Mouse (Mus musculus) embryonic facial prominence, embryonic 15.5 days (tissue): ENCODE data around the gene Cbarp. TPM values are rescaled to one million over a fixed set of nuclear protein-coding genes. Genes with fewer than 3 reads are reported as not detected.

Experiments
- ATAC-seq: fragments of 200-750 bp; cut with Nextera tagmentation; 2 replicates; pipeline ENCODE4 v1.8.0; 2017; ENCODE audit warnings: low read depth, moderate TSS enrichment; ENCODE audit not compliant: insufficient number of reproducible peaks, low FRiP score, low TSS enrichment
- H3K27ac ChIP-seq: fragments of 300-500 bp; sonication (generic); replicated peaks from 2 replicates; pipeline ENCODE4 v1.5.1; 2015; ENCODE audit warnings: mild to moderate bottlenecking, inconsistent platforms
- H3K27me3 ChIP-seq: fragments of 300-500 bp; sonication (generic); 2 replicates; pipeline ENCODE4 v1.6.1; 2015; ENCODE audit warnings: inconsistent platforms
- H3K36me3 ChIP-seq: fragments of 300-500 bp; sonication (generic); 2 replicates; pipeline ENCODE4 v1.6.1; 2015; ENCODE audit warnings: mild to moderate bottlenecking, inconsistent platforms
- H3K4me1 ChIP-seq: fragments of 300-500 bp; sonication (generic); 2 replicates; pipeline ENCODE4 v1.6.1; 2015; ENCODE audit warnings: inconsistent platforms
- H3K4me2 ChIP-seq: fragments of 300-500 bp; sonication (generic); replicated peaks from 2 replicates; pipeline ENCODE4 v1.6.1; 2015; ENCODE audit warnings: mild to moderate bottlenecking, inconsistent platforms
- H3K4me3 ChIP-seq: fragments of 300-500 bp; sonication (generic); replicated peaks from 2 replicates; pipeline ENCODE4 v1.5.1; 2015; ENCODE audit warnings: mild to moderate bottlenecking, inconsistent platforms
- H3K9ac ChIP-seq: fragments of 300-500 bp; sonication (generic); 2 replicates; pipeline ENCODE4 v1.6.1; 2015; ENCODE audit warnings: inconsistent platforms
- H3K9me3 ChIP-seq: fragments of 300-500 bp; sonication (generic); replicated peaks from 2 replicates; pipeline ENCODE4 v1.6.1; 2016; ENCODE audit warnings: inconsistent platforms
- WGBS: fragments of 180-500 bp; shearing (Covaris S2); methylation state at CpG from one replicate; pipeline ENCODE4 v1.1.7; 2015; 5-methylcytosine and 5-hydroxymethylcytosine counted together
- polyA plus RNA-seq: library from polyadenylated mRNA; unstranded; fragments of >200 nt; fragmentation: Nextera tagmentation; extraction: Ambion mirVana; gene quantifications from 2 replicates; pipeline ENCODE4 v1.2.1, GENCODE M21; 2015

Gene Cbarp
- polyA plus RNA-seq, 1 experiment from 2014 or later = 10.9 TPM

- no peak overlapping the region for H3K4me2 ChIP-seq
- no peak overlapping the region for H3K9ac ChIP-seq
- H3K36me3 ChIP-seq = peaks cover 29% of the 10 kb centered on the region
- H3K27me3 ChIP-seq = peaks cover 13% of the 10 kb centered on the region
- H3K4me3 ChIP-seq = no peak overlapping the region
- 73% methylated on average over 11 of the region's 11 CpGs for WGBS
- H3K4me1 ChIP-seq = peaks cover 70% of the 10 kb centered on the region
- H3K9me3 ChIP-seq = no peaks in the 10 kb centered on the region
- 0 out of 2 replicates have a peak overlapping the region, but pooled peaks have one; percentile 90 for H3K27ac ChIP-seq
- ATAC-seq = no peak
Observed at GRCm38 (mm10) chr10:80139975-80140665, 515 bp downstream of the Cbarp start.

GRCm38 (mm10) chr10:80139439-80139775 lies 1.2 kb downstream of the Cbarp start:
- H3K4me2 ChIP-seq = peak overlapping the region; percentile 85
- 0% methylated on average over 10 of the region's 10 CpGs for WGBS
- H3K27ac ChIP-seq = peak overlapping the region; percentile 79; the same call in 1 of the 2 replicates
- H3K27me3 ChIP-seq = peaks cover 13% of the 10 kb centered on the region
- H3K9me3 ChIP-seq = no peaks in the 10 kb centered on the region
- H3K36me3 ChIP-seq = peaks cover 29% of the 10 kb centered on the region
- no peak for ATAC-seq
- H3K9ac ChIP-seq = peak overlapping the region; percentile 62
- H3K4me1 ChIP-seq = peaks cover 66% of the 10 kb centered on the region
- H3K4me3 ChIP-seq = peak overlapping the region; percentile 61

- Histone ChIP-seq H3K4me3 (peak within 1 kb of the TSS; percentile 61), H3K4me1 (peaks cover 60% of the 10 kb centered on the region), H3K4me2 (peak within 1 kb of the TSS; percentile 85), H3K27ac (peak within 1 kb of the TSS; percentile 79), H3K36me3 (peaks cover 28% of the 10 kb centered on the region), H3K9ac (peak within 1 kb of the TSS; percentile 62), H3K27me3 (peaks cover 13% of the 10 kb centered on the region), H3K9me3 (no peaks in the 10 kb centered on the region)
- ATAC-seq = no peak
- under 1% methylated on average over 87 of the region's 94 CpGs for WGBS
Observed at GRCm38 (mm10) chr10:80138553-80139438, 1.8 kb downstream of the Cbarp start, which contains the start of gene Atp5d. Atp5d (plus strand) TSS chr10:80138632.

GRCm38 (mm10) chr10:80137626-80138552 lies 2.7 kb downstream of the Cbarp start:
- H3K36me3 ChIP-seq = peaks cover 25% of the 10 kb centered on the region
- peaks cover 59% of the 10 kb centered on the region for H3K4me1 ChIP-seq
- ATAC-seq = no peak
- H3K9ac ChIP-seq = peak overlapping the region; percentile 62
- peaks cover 13% of the 10 kb centered on the region for H3K27me3 ChIP-seq
- H3K27ac ChIP-seq = peak overlapping the region; percentile 79
- H3K9me3 ChIP-seq = no peaks in the 10 kb centered on the region
- H3K4me2 ChIP-seq = peak overlapping the region; percentile 85
- WGBS = 2% methylated on average over 33 of the region's 33 CpGs
- peak overlapping the region; percentile 61 for H3K4me3 ChIP-seq

- H3K36me3 ChIP-seq = peaks cover 32% of the 10 kb centered on the region
- peak overlapping the region; percentile 85 for H3K4me2 ChIP-seq
- 0 out of 2 replicates have a peak overlapping the region, but pooled peaks have one; percentile 15 for H3K9ac ChIP-seq
- 5% methylated on average over 29 of the region's 29 CpGs for WGBS
- no peak for ATAC-seq
- peak overlapping the region; percentile 61 for H3K4me3 ChIP-seq
- peaks cover 13% of the 10 kb centered on the region for H3K27me3 ChIP-seq
- no peaks in the 10 kb centered on the region for H3K9me3 ChIP-seq
- H3K27ac ChIP-seq = peak overlapping the region; percentile 79; the same call in 1 of the 2 replicates
- H3K4me1 ChIP-seq = peaks cover 55% of the 10 kb centered on the region
Observed at GRCm38 (mm10) chr10:80136952-80137625, 3.5 kb downstream of the Cbarp start.

- H3K4me1 ChIP-seq = peaks cover 60% of the 10 kb centered on the region
- WGBS = 17% methylated on average over 47 of the region's 49 CpGs
- no peak overlapping the region for H3K9ac ChIP-seq
Observed at GRCm38 (mm10) chr10:80136179-80136951, 4.3 kb downstream of the Cbarp start.

GRCm38 (mm10) chr10:80135641-80136040 lies 5.0 kb downstream of the Cbarp start:
- H3K4me2 ChIP-seq = no peak overlapping the region
- H3K27me3 ChIP-seq = peaks cover 13% of the 10 kb centered on the region
- H3K9ac ChIP-seq = no peak overlapping the region
- no peak overlapping the region for H3K27ac ChIP-seq
- no peak for ATAC-seq
- WGBS = 88% methylated on average over 1 of the region's 1 CpGs
- peaks cover 44% of the 10 kb centered on the region for H3K36me3 ChIP-seq
- H3K4me1 ChIP-seq = peaks cover 59% of the 10 kb centered on the region
- no peaks in the 10 kb centered on the region for H3K9me3 ChIP-seq
- no peak overlapping the region for H3K4me3 ChIP-seq

More at GRCm38 (mm10) chr10:80136179-80136951, 4.3 kb downstream of the Cbarp start:
- Histone ChIP-seq H3K36me3 (peaks cover 37% of the 10 kb centered on the region), H3K4me2 (peak overlapping the region; percentile 85), H3K4me3 (peak overlapping the region; percentile 61), H3K9me3 (no peaks in the 10 kb centered on the region), H3K27ac (no peak overlapping the region), H3K27me3 (peaks cover 13% of the 10 kb centered on the region)
- ATAC-seq = no peak

GRCm38 (mm10) chr10:80135161-80135560 lies 5.5 kb downstream of the Cbarp start:
- H3K4me1 ChIP-seq = peaks cover 57% of the 10 kb centered on the region
- WGBS = 87% methylated on average over 10 of the region's 10 CpGs

GRCm38 (mm10) chr10:80134421-80134820 lies 6.2 kb downstream of the Cbarp start:
- H3K27me3 ChIP-seq = peaks cover 13% of the 10 kb centered on the region

More at GRCm38 (mm10) chr10:80135161-80135560, 5.5 kb downstream of the Cbarp start:
- Histone ChIP-seq H3K27ac (no peak overlapping the region), H3K36me3 (peaks cover 49% of the 10 kb centered on the region), H3K27me3 (peaks cover 13% of the 10 kb centered on the region), H3K9me3 (no peaks in the 10 kb centered on the region), H3K9ac (no peak overlapping the region), H3K4me3 (no peak overlapping the region), H3K4me2 (no peak overlapping the region)
- ATAC-seq = no peak

More at GRCm38 (mm10) chr10:80134421-80134820, 6.2 kb downstream of the Cbarp start:
- ATAC-seq = no peak
- no peak overlapping the region for H3K9ac ChIP-seq
- peaks cover 55% of the 10 kb centered on the region for H3K4me1 ChIP-seq
- H3K27ac ChIP-seq = no peak overlapping the region
- H3K36me3 ChIP-seq = peaks cover 57% of the 10 kb centered on the region
- no peaks in the 10 kb centered on the region for H3K9me3 ChIP-seq
- H3K4me2 ChIP-seq = no peak overlapping the region
- WGBS = 81% methylated on average over 9 of the region's 9 CpGs
- no peak overlapping the region for H3K4me3 ChIP-seq
